ENCODE assay signal across 23 mouse cellular contexts in the genomic region with DNA sequence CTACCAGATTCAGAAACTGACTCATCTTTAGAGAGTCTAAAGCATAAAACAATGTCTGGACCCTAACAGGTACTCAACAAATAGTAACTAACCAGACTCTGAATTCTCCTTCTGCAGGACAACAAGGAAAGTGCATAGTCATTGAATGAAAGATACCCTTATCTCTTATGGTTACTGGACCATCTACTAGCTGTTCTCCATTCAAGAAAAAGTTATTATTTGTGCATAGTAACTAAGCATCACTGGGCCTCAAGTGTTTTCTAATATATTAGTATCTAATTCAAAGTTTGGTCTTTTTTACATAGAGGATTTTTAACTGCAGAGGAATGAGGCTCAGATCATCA.
"Had no signal": no experiment of that assay in that cellular context is flagged by ENCODE, and none has a peak within 500 bp of the region (broad histone marks: within the 10 kb centered on the region; RNA-seq: fewer than 3 reads in every experiment).

No protein-coding gene starts in this region.

- DNase-seq: gastrocnemius, postnatal 14 days; gastrocnemius, postnatal 36 days; heart, adult 11 months; heart, adult 2 months; heart, postnatal 4 days; kidney, adult 18-20 months; kidney, adult 8-10 months; kidney, postnatal 14 days; kidney, postnatal 36 days; layer of hippocampus, adult 9-11 months; layer of hippocampus, postnatal 36 days; left cerebral cortex, postnatal 4 days had no signal

- H3K27ac ChIP-seq: heart, adult 2 months; heart, embryonic 13.5 days; heart, embryonic 15.5 days; hindbrain, embryonic 13.5 days; hindbrain, embryonic 15.5 days; hindbrain, postnatal 0 days; kidney, postnatal 0 days; limb, embryonic 13.5 days; limb, embryonic 15.5 days; liver, embryonic 12.5 days had no signal

- H3K4me1 ChIP-seq: heart, embryonic 13.5 days; heart, embryonic 15.5 days; hindbrain, embryonic 13.5 days; hindbrain, embryonic 15.5 days; limb, embryonic 13.5 days; limb, embryonic 15.5 days; liver, embryonic 12.5 days had no signal

- H3K27me3 ChIP-seq: heart, embryonic 13.5 days; heart, embryonic 15.5 days; hindbrain, embryonic 15.5 days; limb, embryonic 15.5 days; liver, embryonic 12.5 days had no signal

- H3K4me3 ChIP-seq: heart, adult 2 months; heart, embryonic 13.5 days; heart, embryonic 15.5 days; hindbrain, embryonic 13.5 days; hindbrain, embryonic 15.5 days; limb, embryonic 13.5 days; limb, embryonic 15.5 days; liver, embryonic 12.5 days had no signal

- ATAC-seq: hindbrain, postnatal 0 days; intestine, postnatal 0 days; liver, embryonic 12.5 days had no signal

- H3K36me3 ChIP-seq: heart, embryonic 13.5 days; heart, embryonic 15.5 days; hindbrain, embryonic 13.5 days; hindbrain, embryonic 15.5 days; limb, embryonic 13.5 days; limb, embryonic 15.5 days; liver, embryonic 12.5 days had no signal

- H3K9me3 ChIP-seq: heart, embryonic 13.5 days; heart, embryonic 15.5 days; hindbrain, embryonic 13.5 days; hindbrain, embryonic 15.5 days; limb, embryonic 13.5 days; limb, embryonic 15.5 days; liver, embryonic 12.5 days had no signal

- H3K9ac ChIP-seq: heart, embryonic 13.5 days; heart, embryonic 15.5 days; hindbrain, embryonic 13.5 days; hindbrain, embryonic 15.5 days; limb, embryonic 13.5 days; limb, embryonic 15.5 days; liver, embryonic 12.5 days had no signal

- H3K4me2 ChIP-seq: heart, embryonic 11.5 days; heart, embryonic 13.5 days; heart, embryonic 15.5 days; hindbrain, embryonic 13.5 days; hindbrain, embryonic 15.5 days; limb, embryonic 13.5 days; limb, embryonic 15.5 days; liver, embryonic 12.5 days had no signal
